Mouse (Mus musculus) kidney, adult 2 months (tissue): ENCODE measurements at regions not wholly inside any gene's neighbourhood (a gene's known extent, or its start where the extent isn't known, plus 50 kb on each side); places are given as distances from the start of the nearest gene placed in this dataset.

ENCODE experiments used
- DNase-seq: peaks from one replicate; pipeline ENCODE4 v3.0.0; 2021
- H3K27ac ChIP-seq: fragments of 200-500 bp; 2 replicates; pipeline ENCODE4 v1.5.1; 2012; ENCODE audit warnings: low read depth, low read length, control low read depth, inconsistent platforms; ENCODE audit not compliant: insufficient read depth
- H3K27me3 ChIP-seq: fragments of 200-500 bp; replicated peaks from 2 replicates; pipeline ENCODE4 v1.6.1; 2012; ENCODE audit warnings: mild to moderate bottlenecking, moderate library complexity, low read length, inconsistent platforms; ENCODE audit not compliant: control insufficient read depth, insufficient read depth
- H3K36me3 ChIP-seq: fragments of 200-500 bp; 2 replicates; pipeline ENCODE4 v1.6.1; 2012; ENCODE audit warnings: mild to moderate bottlenecking, moderate library complexity, low read length, inconsistent platforms; ENCODE audit not compliant: control insufficient read depth, insufficient read depth
- H3K4me1 ChIP-seq: fragments of 200-500 bp; 2 replicates; pipeline ENCODE4 v1.6.1; 2011; ENCODE audit warnings: low read length; ENCODE audit not compliant: control insufficient read depth, insufficient read depth
- H3K4me3 ChIP-seq: fragments of 200-500 bp; 2 replicates; pipeline ENCODE4 v1.5.1; 2011; ENCODE audit warnings: mild to moderate bottlenecking, low read depth, low read length, control low read depth; ENCODE audit not compliant: insufficient read depth
- CTCF ChIP-seq: fragments of 200-500 bp; conservative IDR thresholded peaks from 2 replicates; pipeline ENCODE4 v1.5.1; 2011; ENCODE audit warnings: low read depth, mild to moderate bottlenecking, control low read depth, low read length, moderate library complexity, mixed read lengths; ENCODE audit not compliant: insufficient read depth, insufficient read length
- POLR2A ChIP-seq: fragments of 200-500 bp; IDR thresholded peaks from one replicate; pipeline ENCODE4 v1.6.1; 2011; ENCODE audit warnings: low read depth, low read length, control low read depth
- WGBS: fragments of 180-500 bp; shearing (Covaris S2); methylation state at CpG from one replicate; pipeline ENCODE4 v1.1.7; 2018; 5-methylcytosine and 5-hydroxymethylcytosine counted together

- Histone ChIP-seq H3K4me1 (no peaks in the 10 kb centered on the region), H3K4me3 (no peak overlapping the region), H3K27ac (no peak overlapping the region), H3K27me3 (no peaks in the 10 kb centered on the region), H3K36me3 (no peaks in the 10 kb centered on the region)
- WGBS = 60% methylated on average over 8 of the region's 8 CpGs
- TF ChIP-seq POLR2A (no peak), CTCF (no peak)
- DNase-seq = peak; percentile 4
Measured at GRCm38 (mm10) chr12:20230893-20231235, 276.6 kb downstream of the Gm21863 start.

GRCm38 (mm10) chr12:20231528-20231927, 277.2 kb downstream of the Gm21863 start:
- TF ChIP-seq CTCF (no peak), POLR2A (no peak)
- Histone ChIP-seq H3K27ac (no peak overlapping the region), H3K4me3 (no peak overlapping the region), H3K4me1 (no peaks in the 10 kb centered on the region), H3K27me3 (no peaks in the 10 kb centered on the region), H3K36me3 (no peaks in the 10 kb centered on the region)
- WGBS = 60% methylated on average over 12 of the region's 12 CpGs
- peak; percentile 3 for DNase-seq

GRCm38 (mm10) chr12:20231986-20232541, 277.8 kb downstream of the Gm21863 start:
- Histone ChIP-seq H3K27me3 (no peaks in the 10 kb centered on the region), H3K4me3 (no peak overlapping the region), H3K27ac (no peak overlapping the region), H3K4me1 (no peaks in the 10 kb centered on the region), H3K36me3 (no peaks in the 10 kb centered on the region)
- TF ChIP-seq CTCF (no peak), POLR2A (no peak)
- peak; percentile 11 for DNase-seq
- WGBS = 55% methylated on average over 14 of the region's 14 CpGs

DNA sequence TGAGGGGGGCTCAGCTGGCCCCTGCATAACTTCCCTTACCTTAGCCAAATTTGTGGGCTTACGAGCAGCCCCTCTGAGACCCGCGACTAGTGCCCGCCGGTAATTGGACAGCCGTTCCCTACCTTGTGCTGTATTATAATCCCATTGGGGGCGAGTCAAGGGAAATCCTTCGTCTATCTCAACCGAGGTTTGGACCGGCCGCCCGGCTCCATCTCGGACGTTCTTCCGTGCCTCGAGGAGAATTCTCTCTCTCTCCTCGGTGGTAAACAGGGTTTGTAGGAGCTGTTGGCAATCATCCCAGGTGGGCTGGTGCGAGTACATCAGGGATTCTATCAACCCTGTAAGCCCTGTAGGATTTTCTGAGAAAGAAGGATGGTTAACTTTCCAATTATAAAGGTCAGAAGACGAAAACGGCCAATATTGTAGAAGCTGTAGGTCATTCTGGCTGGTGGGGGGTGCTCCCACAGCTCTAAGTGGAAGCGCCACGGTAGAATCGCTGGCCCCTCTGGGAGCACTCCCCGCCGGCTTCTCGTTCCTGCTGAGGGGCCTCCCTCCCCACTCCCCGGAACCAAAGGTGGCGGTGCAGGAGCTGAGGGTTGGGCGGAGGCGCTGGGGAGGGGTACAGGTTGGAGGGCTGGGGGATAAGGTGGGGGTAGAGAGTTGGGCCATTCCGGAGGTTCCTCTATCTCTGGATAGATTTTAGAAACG, 278.6 kb downstream of the Gm21863 start:
- TF ChIP-seq POLR2A = no peak
- no peak for TF ChIP-seq CTCF
- Histone ChIP-seq H3K27me3 (no peaks in the 10 kb centered on the region), H3K36me3 (no peaks in the 10 kb centered on the region), H3K4me1 (no peaks in the 10 kb centered on the region), H3K27ac (no peak overlapping the region), H3K4me3 (no peak overlapping the region)
- peak; percentile 1 for DNase-seq
- WGBS = 55% methylated on average over 32 of the region's 32 CpGs

- no peaks in the 10 kb centered on the region for H3K27me3 ChIP-seq
- peak; percentile 4 for DNase-seq
- H3K4me3 ChIP-seq = no peak overlapping the region
- H3K36me3 ChIP-seq = no peaks in the 10 kb centered on the region
- TF ChIP-seq POLR2A = no peak
- TF ChIP-seq CTCF = no peak
- no peak overlapping the region for H3K27ac ChIP-seq
- 59% methylated on average over 17 of the region's 17 CpGs for WGBS
- no peaks in the 10 kb centered on the region for H3K4me1 ChIP-seq
Measured at GRCm38 (mm10) chr12:20233454-20233831, 279.1 kb downstream of the Gm21863 start.

DNA sequence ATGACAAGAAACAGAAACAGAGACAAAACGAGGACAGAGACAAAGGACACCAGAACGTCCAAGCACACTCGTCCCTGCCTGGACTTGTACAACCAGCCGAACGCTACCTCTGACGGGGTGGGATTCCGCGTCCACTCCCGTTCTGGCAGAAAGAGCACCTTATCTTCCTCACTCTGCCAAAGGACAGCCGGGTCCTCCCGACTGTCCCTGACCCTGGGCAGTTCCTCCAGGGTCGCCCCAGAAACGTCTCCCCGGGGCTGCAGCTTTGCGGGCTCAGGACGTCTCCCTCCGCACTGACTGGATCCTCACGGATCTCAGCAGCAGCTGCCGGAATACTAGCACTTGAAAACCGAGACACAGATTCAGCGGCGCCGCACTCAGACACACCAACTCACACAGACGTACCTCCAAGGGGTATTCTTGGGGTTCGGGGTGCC, 279.6 kb downstream of the Gm21863 start:
- DNase-seq = no peak
- 61% methylated on average over 25 of the region's 25 CpGs for WGBS

More for the DNA sequence above, 279.6 kb downstream of the Gm21863 start:
- Histone ChIP-seq H3K27ac (no peak overlapping the region), H3K4me3 (no peak overlapping the region), H3K4me1 (no peaks in the 10 kb centered on the region), H3K36me3 (no peaks in the 10 kb centered on the region), H3K27me3 (no peaks in the 10 kb centered on the region)
- no peak for TF ChIP-seq CTCF
- no peak for TF ChIP-seq POLR2A
